Mouse (Mus musculus) WW6 (cell line): ENCODE data around the gene Adam22.

ENCODE experiments used
- DNase-seq: peaks from one replicate; pipeline ENCODE4 v3.0.0-alpha.2; 2013; ENCODE audit warnings: low read depth, low spot score

Adam22 gene

GRCm38 (mm10) chr5:8367614-8368327 lies at the start of gene Adam22:
Gene Adam22, minus strand, starts transcription at chr5:8368160.
- peak; percentile 64 for DNase-seq

- no peak for DNase-seq
Observed at GRCm38 (mm10) chr5:8417443-8417842, 49.5 kb upstream of the Adam22 start.

- no peak for DNase-seq
Observed at GRCm38 (mm10) chr5:8416683-8417413, 48.9 kb upstream of the Adam22 start.

- no peak for DNase-seq
Observed at GRCm38 (mm10) chr5:8408746-8409145, 40.8 kb upstream of the Adam22 start.

- DNase-seq, result no peak
Observed at GRCm38 (mm10) chr5:8397587-8398249, 29.8 kb upstream of the Adam22 start.

- DNase-seq, result no peak
Observed at GRCm38 (mm10) chr5:8393891-8394583, 26.1 kb upstream of the Adam22 start.

- DNase-seq, result no peak
Observed at GRCm38 (mm10) chr5:8374297-8374906, 6.4 kb upstream of the Adam22 start.

- DNase-seq, result no peak
Observed at GRCm38 (mm10) chr5:8373415-8373814, 5.5 kb upstream of the Adam22 start.

GRCm38 (mm10) chr5:8368781-8369180 lies 821 bp upstream of the Adam22 start:
- DNase-seq, result no peak

- no peak for DNase-seq
Observed at GRCm38 (mm10) chr5:8368328-8368692, 350 bp upstream of the Adam22 start.

GRCm38 (mm10) chr5:8366771-8367613 lies 968 bp downstream of the Adam22 start:
- DNase-seq, result no peak

GRCm38 (mm10) chr5:8362361-8362760 lies 5.6 kb downstream of the Adam22 start:
- DNase-seq, result no peak

GRCm38 (mm10) chr5:8357677-8358076 lies 10.3 kb downstream of the Adam22 start:
- no peak for DNase-seq

GRCm38 (mm10) chr5:8356885-8357651 lies 10.9 kb downstream of the Adam22 start:
- DNase-seq, result no peak

GRCm38 (mm10) chr5:8356326-8356725 lies 11.6 kb downstream of the Adam22 start:
- no peak for DNase-seq

GRCm38 (mm10) chr5:8349557-8349956 lies 18.4 kb downstream of the Adam22 start:
- no peak for DNase-seq

GRCm38 (mm10) chr5:8346329-8346728 lies 21.6 kb downstream of the Adam22 start:
- no peak for DNase-seq

- DNase-seq, result no peak
Observed at GRCm38 (mm10) chr5:8343296-8343695, 24.7 kb downstream of the Adam22 start.

- no peak for DNase-seq
Observed at GRCm38 (mm10) chr5:8341676-8342075, 26.3 kb downstream of the Adam22 start.
